Mouse (Mus musculus): ENCODE data around the gene Clybl. TPM values are rescaled to one million over a fixed set of nuclear protein-coding genes. Genes with fewer than 3 reads are reported as not detected.
A peak's percentile ranks its signal among the peaks of the same experiment; 100 is the strongest.

The Clybl gene
- total RNA-seq, 2 experiments from 2014 or later: 113 to 122 TPM

DNA sequence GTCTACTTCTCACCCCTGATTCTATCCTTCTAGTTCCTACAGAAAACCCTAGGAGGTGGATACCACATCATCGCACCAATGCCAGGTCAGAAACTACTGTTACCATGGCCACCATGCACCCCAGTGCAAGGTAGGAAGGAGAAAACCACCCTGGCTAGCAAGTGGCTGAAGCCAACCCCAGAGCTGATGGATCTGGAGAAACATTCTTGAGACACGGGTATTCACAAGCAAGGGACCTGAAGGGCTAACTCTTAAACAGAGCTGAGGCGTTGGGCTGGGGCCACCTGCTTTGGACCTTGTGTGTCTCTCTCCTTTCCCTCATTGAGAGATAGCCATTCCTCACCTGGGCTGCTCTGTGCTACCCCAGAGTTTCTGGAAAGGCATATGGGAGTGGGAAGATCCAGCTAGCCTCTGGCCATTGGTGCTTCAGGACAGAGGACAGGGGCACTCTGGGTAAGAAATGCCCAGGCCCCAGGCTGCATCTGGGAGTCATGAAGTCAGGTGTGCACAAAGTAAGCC, 222.0 kb downstream of the Clybl start:
- no peak for DNase-seq

DNA sequence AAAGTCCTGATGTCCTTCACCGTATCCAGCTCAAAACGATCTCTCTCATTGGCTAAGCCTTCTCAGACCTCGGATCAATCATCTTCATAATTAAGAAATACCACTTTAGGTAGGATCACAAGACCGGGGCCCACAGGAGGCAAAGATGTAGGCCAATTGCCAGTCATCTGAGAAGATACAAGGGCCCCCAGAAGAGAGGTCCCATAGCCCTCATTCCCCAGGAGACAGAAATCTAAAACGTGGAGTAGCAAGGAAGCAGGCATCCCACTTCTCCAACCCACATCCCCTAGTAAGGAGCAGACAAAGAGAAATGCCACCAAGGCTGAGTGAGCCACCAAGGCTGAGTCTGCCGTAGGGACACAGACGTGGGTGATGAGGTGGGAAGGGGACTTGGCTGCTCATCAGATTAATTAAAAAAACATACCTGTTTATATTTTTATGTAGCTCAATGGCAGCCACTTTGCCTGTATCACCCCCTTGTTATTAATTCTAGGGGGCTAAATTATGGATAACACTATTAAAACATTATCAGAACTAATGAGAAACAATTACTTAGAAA, 223.2 kb downstream of the Clybl start:
- DNase-seq: no peak
- intact Hi-C loops (cut with DNase I): no loop called here

More for the DNA sequence above, 222.0 kb downstream of the Clybl start:
- intact Hi-C loops (cut with DNase I): no loop called here

DNA sequence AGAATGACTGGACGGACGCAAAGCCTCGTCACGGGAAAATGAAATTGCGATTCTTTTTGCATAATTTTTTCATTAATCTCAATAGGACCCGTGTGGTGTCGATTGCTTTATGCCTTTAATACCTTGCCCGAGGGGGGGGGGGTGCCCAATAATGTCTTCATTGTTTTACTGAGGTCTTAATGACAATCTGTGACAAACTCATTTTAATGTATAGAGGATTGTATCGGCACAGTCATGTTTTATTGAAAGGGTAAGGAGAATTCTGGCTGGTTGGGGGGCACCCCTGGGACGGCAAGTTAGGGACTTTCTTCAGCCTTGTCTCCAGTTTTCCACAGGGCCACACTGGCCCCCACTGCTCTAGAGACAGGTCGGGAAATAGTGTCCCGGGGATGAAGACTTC, 223.7 kb downstream of the Clybl start:
- no peak for DNase-seq
- intact Hi-C loops (cut with DNase I): no loop called here

DNA sequence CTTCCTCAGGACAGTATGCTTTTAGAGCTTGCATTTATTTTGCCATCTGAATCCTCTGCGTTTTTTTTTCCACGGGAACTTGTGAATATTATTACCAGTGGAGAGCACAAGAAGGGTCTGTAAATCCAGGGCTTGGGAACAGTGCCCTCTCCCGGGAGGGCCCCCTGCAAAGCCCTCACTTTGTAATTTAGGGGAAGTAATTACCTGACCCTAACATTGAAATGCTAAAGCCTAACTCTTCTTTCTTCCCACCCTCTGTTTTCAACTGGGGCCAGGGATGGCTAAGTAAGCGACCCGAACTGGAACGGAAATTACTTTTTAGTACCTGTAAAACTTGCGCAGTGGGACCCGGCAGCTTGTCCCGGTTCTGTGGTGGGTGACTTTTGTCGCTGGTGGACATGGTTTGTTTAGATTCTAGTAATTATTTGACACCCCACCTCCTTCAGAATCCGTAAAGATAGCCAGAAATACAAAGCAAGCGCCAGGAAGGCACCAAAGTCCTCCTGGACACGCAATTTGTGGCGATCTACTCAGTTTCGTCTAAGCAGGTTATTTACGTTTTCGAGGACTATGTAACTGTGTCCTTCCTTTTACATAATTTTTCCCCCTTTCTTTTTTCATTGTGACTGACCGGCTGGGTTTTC, 224.5 kb downstream of the Clybl start:
- DNase-seq: peak in 1 of 2 experiments; percentile 1
- intact Hi-C loops (cut with DNase I): no loop called here

DNA sequence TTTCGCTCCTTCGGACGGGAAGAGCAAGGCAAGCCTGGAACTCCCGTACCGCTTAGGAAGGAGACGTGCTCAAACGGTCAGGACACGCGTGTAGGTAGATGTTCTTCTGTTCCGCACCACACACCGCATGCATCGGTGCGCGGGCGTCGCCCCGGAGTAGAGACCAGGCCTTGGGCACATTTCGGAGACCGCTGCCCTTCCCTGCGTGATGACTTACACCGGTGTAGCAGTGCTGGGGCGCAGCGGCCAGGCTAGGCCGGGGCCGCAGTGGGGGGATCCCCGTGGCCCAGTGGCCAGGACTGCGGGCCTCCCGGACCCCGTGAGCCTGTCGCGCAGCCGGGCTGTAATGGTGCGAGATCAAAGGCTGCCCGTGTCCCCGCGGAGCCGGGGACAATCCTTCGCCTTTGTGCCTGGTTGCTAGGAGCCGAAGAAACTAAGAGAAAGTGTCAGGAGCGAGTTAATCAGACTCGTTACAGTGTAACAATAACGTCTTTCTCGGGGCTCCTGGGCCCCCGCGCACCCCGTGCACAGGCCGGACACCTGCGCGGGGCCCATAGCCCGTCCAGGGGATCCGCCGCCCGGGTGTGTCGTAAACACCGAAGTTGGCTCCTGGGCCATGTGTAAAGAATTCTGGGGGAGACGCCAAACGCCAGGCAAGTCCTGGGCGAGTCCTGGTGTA, 225.2 kb downstream of the Clybl start:
- DNase-seq: peak in 1 of 2 experiments; percentile 3
- intact Hi-C loops (cut with DNase I): no loop called here

DNA sequence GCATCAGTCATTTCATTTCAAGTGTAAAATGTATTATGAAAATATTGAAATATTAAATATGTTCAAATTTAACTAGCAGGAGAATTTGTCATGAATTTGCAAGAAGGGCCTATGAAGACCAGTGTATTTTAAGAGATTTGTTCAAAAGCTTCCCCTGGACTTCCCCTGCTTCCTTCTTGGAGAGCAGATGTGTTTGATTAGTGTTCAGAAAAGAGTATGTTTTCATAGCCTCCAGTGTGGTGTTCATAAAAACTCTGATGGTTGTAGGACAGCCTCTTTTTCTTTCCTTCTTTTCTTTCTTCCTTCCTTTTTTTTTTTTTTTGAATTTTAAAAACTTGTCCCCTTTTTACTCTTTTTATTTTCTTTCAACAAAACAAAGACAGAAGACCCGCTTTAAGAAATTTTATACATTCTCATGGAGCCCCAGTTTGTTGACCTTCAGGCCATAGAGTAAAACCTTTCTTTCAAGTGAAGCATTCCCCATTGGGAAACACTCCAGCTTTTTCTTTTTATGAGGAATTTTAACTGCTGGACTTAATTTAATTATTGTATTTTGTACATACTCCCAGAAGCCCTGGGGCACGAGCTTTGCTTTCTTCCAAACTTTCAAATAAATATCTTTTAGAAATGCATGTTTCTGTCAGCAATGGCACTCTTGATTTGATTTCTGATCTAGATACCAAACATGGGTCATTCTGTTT, 231.5 kb downstream of the Clybl start:
- intact Hi-C loops (cut with DNase I): no loop called here
- DNase-seq: no peak

DNA sequence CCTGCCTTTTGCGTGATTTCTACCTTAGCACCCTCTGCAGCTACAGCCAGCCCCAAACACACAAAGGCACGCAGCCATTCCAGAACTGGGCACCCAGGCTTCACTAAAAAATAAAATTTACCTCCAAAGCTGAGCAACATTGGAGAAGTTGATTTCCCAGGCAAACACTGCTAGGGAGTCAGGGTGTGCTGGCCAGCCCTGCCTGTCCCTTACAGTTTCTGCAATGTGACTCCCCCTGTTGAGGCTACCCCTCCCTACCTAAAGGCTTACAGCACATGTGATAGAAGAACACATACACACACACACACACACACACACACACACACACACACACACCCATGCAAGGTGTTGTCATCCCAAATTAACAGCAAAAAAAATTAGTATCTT, 232.0 kb downstream of the Clybl start:
- no peak for DNase-seq
- intact Hi-C loops (cut with DNase I): no loop called here

DNA sequence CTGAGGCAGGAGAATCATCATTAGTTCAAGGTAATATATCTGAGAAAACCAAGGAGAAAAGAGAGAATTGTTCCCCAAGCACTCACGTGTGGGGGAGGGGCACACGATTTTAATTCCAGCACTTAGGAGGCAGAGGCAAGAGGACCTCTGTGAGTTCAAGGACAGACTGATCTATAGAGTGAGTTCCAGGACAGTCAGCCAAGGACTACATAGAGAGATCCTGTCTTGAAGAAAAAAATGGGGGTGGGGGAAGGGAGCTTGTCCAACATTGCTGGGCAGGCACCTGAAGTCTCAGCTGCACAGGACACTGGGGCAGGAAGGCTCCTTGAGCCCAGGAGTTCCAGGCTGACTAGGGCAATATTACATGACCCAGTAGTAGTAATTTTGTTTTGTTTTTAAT, 233.3 kb downstream of the Clybl start:
- DNase-seq: no peak
- intact Hi-C loops (cut with DNase I): no loop called here

DNA sequence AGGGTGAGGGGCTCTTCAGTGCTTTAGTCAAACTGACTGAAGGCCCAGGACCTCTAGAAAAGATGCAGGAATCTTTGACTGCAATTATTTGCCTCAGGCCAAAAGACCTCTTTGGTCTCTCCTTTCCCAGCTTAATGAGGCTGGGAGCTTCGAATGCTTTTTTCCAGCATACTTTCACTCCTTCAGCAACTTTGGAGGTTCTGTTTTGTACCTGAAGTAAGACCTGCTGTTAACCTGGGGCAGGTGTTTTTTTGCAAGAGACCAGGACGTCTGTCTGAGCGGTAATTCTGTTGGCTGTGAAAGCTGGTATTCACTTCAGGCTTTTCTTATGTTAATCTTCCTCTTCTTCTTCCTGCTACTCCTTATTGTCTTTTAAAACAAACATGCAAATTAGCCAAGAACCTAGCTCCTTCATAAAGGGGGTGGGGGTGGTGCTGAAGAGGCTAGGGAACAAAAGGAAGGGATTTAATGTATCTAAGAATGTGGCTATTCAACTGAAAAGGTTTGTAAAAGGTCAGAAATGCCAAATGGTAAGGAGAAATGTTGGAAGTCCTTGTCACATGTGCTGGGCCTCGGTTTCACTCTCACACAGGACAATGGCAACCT, 234.8 kb downstream of the Clybl start:
- intact Hi-C loops (cut with DNase I): no loop called here
- no peak for DNase-seq

DNA sequence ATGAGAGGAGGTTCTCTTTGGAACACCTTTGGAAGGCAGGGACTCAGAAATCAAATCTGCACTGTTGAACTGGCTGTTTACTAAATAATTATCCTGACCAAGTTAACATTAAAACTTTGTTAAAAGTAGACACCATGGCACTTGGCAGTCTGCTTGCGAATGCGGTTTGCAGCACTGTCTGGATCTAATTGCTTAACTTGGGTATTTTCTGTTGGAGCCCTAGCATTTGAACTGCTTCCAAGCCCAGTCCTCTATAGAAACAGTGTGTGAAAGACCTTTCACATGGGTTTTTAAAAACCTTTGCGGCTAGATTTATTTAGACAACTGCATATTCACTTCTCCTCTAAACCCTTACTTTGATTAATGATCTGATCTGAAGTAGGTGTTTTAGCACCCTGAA, 242.9 kb downstream of the Clybl start:
- no peak for DNase-seq
- intact Hi-C loops (cut with DNase I): no loop called here

DNA sequence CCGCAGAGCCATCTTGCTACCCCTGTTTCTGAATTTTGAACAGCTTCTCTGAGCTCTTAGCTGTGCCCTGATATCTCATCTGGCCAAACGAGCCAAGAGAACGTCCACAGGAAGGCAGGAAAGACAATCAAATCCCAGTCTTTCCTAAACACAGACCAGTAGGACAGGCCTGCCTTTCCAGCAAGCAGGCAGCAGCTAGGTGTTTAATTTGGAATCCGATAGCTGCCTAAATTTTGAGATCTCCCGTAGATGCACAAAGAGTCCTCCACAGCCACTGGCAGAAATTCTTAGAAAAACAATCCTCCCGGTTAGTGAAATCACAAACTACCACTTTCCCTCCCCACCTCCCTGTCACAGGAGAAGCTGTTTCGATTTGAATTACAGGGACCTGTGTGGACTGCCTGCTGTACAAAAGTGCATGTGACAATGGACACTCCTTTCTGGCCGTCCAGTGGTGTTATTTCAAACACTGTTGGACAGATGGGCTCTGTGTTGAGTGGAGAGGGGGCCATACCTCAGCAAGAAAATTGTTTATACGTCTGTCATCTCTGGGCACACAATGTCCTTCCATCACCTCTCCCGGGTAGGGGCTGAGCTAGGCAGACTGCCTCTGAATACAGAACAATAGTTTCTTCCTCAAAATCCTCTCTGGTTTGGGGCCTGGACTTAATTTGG, 245.2 kb downstream of the Clybl start:
- DNase-seq: no peak
- intact Hi-C loops (cut with DNase I): no loop called here

DNA sequence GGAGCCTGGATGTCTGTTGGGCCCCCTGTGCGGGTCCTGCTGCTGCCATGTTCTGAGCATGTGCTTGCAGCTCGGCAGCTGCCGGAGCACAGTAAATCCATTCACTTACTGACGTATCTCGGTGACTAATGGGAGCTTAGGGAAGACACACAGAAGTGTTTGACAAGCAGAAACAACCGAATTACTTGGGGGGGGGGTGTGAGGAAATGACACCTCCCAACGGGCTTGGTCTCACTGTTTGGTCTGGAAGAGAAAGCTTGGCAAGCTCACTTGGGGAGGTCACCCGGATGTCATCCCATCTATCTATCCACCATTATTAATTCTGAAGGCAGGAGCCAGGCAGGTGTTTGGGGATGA, 245.7 kb downstream of the Clybl start:
- no peak for DNase-seq
- intact Hi-C loops (cut with DNase I): no loop called here

DNA sequence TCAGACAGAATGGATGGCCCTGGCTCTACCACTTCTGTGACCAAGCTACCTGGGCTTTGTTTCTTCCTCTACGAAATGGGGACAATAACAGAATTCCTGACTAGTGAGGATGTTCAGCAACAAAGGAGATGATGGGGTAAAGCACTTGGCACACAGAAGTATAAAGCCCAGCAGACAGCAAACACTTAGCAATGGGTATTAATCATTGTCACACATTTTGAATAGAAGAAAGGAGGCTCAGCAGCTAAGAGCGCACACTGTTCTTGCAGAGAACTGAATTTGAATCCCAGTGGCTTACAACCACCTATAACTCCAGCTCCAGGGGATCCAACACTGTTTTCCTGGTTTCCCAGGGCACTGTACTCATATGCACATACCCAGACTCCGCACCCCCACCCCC, 246.2 kb downstream of the Clybl start:
- DNase-seq: no peak
- intact Hi-C loops (cut with DNase I): no loop called here

DNA sequence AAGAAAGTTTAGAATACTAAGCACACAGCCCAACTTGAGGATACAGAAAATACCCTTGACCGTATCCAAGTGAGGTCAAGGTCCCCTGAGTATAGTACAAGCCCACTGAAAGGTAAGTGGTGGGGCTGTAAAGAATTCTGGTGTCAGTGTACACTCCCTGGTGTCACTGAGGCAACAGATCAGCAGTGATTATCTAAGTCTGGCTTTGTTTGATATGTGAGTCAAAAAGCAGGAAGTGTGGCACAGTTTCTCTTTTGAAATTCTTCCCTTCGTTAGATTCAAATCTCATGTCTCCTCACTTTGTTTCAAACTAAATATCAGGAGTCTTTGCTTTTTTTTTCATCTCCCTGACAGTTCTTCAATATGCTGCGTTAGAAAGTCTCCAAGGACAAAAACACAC, 251.1 kb downstream of the Clybl start:
- intact Hi-C loops (cut with DNase I): no loop called here
- no peak for DNase-seq

DNA sequence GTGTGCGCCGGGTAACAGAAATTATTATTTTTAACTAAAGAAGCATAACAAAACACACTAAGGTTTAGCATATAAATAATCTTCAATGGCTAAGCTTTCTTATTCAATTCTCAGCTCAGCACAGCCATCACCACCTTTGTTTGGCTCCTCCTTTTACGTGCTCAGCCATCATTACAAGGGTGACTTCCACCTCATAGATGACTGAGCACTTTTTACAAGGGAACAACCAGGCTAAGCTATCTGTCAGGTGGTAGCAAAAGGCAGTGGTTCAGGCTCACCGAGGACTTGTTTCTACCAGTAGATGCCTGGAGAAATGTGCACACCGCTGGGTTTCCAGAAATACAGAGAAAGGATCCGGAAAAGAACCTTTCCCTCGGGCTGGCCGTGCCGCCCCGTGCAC, 252.5 kb downstream of the Clybl start:
- no peak for DNase-seq

DNA sequence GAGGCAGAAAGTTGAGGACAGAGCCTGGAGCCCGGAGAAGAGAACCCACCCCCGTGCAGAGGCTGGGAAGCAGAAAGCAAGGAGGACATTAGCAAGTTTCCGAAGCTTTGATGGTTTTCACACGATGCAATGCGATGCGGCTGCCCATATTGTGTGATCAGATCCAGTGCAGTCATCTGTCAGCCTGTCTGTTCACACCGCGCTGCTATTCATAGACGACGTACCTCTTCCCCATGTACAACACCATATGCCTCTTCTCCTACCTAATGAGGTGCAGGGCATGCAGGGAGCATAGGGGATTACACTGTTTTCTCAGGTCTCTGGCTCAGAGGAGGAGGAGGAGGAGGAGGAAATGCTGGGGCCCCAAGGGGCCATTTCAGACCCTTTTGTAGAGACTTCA, 255.3 kb downstream of the Clybl start:
- intact Hi-C loops (cut with DNase I): no loop called here
- DNase-seq: no peak

More for the DNA sequence above, 252.5 kb downstream of the Clybl start:
- intact Hi-C loops (cut with DNase I): no loop called here

DNA sequence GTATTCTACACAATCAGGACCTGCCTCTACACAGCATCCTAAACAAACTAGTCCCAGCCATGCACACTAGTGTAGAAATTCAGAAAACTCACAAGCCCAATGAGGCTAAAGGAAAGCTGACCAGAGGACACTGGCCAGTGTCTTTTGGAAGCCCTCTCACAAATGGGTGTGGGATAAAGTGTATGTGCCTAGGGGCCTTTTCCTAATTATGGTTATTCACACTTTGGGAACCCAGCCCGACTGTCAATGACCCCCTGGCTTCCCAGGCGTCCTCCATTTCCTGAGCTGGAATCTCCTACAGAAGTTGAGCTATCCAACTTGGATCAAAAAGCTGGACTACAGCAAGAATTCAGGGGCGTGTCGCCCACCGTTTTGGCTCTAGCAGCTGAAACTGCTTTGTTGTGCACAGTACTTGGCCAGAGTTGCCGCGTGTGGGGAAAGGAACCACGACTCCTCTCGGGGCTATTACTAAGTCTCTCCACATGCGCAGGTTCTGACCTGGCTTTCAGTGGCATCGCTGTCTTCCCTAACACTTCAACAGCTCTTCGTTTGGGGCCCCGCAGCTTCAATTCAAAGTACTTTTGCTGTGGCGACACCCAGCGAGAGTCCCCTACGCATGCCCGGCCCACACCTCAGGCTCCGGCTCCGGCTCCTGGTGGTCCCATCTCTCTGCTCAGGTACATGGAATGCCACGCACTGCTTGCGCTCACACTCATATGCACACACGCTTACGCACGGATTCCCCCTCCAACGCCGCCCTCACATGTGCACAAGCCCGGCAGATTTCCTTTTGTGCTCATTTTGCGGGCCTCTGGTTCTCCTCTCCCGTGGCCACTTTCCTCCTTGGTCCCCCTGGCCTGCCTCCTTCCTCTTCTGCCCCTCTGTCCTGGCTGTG, 268.3 kb downstream of the Clybl start:
- DNase-seq: no peak
- intact Hi-C loops (cut with DNase I): no loop called here

DNA sequence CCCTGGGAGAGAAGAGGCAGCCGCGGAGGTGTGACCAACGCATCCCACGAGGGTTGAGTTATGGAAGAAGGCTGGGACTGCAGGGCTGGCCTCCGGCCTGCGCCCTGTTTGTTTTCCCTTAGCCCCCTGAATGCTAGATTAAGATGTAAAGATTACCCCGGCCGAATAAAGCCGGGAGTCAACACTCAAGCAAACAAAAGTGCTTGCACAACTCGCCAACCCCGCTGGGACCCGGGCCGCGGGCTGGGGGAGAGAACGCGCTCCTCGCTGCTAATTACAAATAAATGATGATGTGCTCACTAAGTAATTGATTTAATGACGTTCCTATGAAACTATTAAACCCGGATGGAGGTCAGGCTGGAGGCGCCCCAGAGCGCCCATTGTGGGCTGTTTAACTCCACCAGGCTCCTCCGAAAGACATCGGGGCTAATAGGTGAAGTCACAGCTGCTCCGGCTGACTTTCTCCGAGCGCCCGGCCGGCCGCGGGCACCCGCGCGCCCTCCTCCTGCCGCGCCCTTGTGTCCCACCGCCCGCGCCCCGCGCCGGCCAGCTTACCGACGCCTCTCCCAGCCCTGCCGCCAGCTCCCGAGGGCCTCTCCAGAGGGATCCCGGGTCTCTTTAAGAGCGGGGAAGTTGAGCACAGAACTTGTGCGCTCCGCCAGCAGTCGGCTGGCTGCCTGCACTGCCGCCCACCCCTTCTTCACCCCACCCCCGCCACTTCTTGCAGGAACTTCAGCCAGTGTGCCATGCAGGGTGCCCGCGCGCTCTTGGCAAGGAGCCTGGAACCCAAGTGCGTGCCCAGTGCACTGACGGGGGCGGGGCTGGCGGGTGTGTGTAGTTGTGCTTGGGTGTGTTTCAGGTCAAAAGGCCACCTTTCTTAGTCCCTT, 269.2 kb downstream of the Clybl start, which contains the start of gene Gm5089:
Gene Gm5089 (minus strand): TSS at position 620 of the 887 bp plus-strand sequence.
- intact Hi-C loops (cut with DNase I): no loop called here
- no peak for DNase-seq

All from heart, postnatal 36 days (tissue).